Mouse (Mus musculus) Muller cell, postnatal 12 days (primary cell): ENCODE measurements at regions not wholly inside any gene's neighbourhood (a gene's known extent, or its start where the extent isn't known, plus 50 kb on each side); places are given as distances from the start of the nearest gene placed in this dataset.
A peak's percentile ranks its signal among the peaks of the same experiment; 100 is the strongest.

Experiments used
- DNase-seq: peaks from one replicate; pipeline ENCODE4 v3.0.0-alpha.2; 2015; ENCODE audit errors: inconsistent ontology term

DNA sequence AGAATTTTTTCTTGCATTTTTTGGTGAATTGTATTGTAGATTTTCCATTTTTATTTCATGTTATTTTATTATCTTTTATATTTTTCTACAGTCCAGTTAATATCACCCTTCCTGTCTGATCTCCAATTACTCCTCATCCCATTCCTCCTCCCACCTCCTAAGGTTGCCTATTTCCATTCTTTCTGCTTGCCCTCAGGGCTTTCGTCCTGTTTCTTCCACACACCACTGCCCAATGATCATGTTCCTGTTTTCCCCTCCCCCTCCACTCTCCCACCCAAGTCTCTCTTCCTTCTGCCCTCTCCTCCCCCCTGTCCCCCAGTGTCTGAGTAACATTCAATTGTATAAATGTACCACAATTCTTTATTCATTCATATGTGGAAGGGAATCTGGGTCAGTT is 573.6 kb upstream of the Ptprd start:
- no peak for DNase-seq

DNA sequence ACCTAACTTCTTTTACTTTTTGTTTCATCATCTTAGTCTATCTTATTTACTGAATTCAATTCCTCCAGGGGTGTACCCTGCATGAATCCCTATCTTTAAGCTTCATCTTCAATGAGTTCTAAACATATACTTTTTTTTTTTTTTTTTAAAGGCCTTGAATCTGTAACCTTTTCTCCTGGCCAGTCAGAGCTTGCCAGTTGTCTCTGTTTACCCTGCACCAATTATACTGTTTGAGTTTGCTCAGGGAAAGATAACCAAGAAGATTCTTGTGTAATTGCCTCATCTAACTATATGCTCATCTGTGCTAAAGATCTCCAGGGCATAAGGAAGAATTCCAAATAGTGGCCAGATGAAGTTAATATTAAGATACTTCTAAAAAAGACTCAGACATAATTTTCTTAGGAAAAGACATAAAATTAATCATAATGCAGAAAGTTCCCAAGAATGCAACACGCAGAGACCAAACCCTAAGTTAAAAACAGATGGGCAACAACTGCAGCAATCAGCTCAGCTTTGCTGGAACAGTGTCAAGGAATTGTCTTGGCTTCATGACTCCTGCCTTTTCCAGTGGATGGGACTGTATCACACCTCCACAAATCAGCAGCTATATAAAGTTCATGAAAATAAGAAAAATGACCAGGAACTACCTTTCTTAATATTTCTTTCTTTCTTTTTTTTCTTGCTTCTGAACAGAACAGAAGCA is 573.1 kb upstream of the Ptprd start:
- no peak for DNase-seq

DNA sequence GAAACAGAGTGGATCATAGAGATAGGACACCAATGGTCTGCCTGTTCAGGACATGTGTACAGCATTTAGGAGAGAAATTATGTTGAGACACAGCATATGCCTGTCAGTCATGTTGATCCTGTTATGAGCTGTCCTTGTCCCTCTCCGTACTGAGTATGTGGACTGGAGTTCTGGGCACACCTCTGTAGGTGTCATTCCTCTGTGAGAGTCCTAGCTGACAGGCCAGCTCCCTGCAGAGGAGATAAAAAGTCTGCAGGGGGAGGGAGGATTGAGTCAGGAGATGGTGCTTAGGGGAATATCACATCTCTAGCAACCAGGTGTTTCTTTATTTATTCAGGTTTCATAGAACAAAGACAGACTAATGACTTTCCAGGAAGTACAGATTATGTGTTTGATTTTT is 572.3 kb upstream of the Ptprd start:
- DNase-seq = no peak

DNA sequence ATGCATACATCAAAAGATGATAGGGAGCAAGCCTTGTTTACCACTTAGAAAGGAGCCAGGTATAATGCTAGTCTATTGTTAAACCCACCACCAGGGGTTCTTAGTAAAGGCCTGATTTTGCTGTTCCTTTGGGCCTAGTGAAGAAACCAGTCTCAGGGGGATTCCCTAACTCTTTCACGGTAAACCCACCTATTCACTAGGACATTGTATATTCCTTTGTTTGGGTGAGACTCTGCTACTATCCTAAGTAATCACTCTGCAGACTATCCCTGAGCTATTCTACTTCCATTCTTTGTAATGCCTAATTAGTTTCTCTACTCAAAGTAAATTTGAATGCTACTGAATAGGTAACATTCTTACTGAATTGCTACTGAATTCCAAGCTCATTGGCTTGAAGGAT is 571.0 kb upstream of the Ptprd start:
- DNase-seq = no peak

DNA sequence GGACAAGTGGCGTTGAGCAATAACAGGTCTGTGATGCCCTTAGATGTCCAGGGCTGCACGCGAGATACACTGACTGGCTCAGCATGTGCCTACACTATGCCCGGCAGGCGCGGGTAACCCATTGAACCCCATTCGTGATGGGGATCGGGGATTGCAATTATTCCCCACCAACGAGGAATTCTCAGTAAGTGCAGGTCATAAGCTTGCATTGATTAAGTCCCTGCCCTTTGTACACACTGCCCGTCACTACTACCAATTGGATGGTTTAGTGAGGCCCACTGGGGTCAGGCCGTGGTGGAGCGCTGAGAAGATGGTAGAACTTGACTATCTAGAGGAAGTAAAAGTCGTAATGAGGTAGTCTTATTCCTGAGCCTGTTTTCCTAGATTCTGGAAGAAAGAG is 562.1 kb upstream of the Ptprd start:
- no peak for DNase-seq

DNA sequence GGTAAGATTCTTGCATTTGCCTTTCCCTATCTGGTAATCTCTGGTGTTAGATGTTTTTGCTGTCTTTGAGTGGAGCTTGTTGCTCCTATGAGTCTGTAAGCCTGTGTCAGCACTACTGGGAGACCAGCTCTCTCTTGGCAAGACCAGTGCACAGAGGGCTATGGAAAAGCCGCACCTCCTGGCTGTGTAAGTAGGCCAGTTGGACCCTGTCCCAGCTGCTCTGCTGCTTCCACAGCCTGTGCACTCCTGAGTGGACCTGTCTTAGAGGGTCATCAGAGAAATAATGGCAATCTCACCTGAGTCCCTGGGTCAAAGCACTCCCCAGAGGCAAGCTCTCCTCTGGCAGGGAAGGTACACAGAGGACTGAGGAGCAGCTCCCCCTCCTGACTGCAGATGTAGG is 524.3 kb upstream of the Ptprd start:
- DNase-seq = peak; percentile 3
